Mouse (Mus musculus): ENCODE results near the gene Ccin.

GRCm38 (mm10) chr4:43973526-43973981 is 9.7 kb upstream of the Ccin start:
- TF ChIP-seq CTCF (IDR thresholded peaks at IDR 0.05; ENCODE audit: borderline replicate concordance, extremely low read depth, insufficient read depth, insufficient read length): no peak
- TF ChIP-seq POLR2A (IDR thresholded peaks at IDR 0.05; ENCODE audit: borderline replicate concordance, extremely low read depth, insufficient read depth, insufficient read length, poor library complexity, severe bottlenecking): no peak

Measured in brain, embryonic 14.5 days (tissue).